9 mouse cellular contexts compared by ENCODE assay signal in genomic region chr7:4492284-4493224, GRCm38 (mm10). TPM values are rescaled to one million over a fixed set of nuclear protein-coding genes. Genes with fewer than 3 reads are reported as not detected.
DNase-seq lines count a peak whose midpoint lies in the region; ATAC-seq lines count a peak whose summit lies in the region.
"Had no signal": no experiment of that assay in that cellular context is flagged by ENCODE, and none has a peak within 500 bp of the region (broad histone marks: within the 10 kb centered on the region; RNA-seq: fewer than 3 reads in every experiment).

No protein-coding gene starts in this region.

- H3K4me3 ChIP-seq in kidney, embryonic 15.5 days (replicated peaks) = no peak overlapping the region

- no peak overlapping the region for H3K4me2 ChIP-seq in kidney, embryonic 15.5 days

- 67% methylated on average over 13 of the region's 13 CpGs for WGBS in kidney, embryonic 15.5 days

- peak overlapping the region; percentile 25 for H3K27ac ChIP-seq in kidney, embryonic 15.5 days

- no peak overlapping the region for H3K9ac ChIP-seq in kidney, embryonic 15.5 days
- H3K9ac ChIP-seq: forebrain, postnatal 0 days had no signal

- ATAC-seq in kidney, embryonic 15.5 days (replicated peaks; ENCODE audit: low FRiP score) = peak; percentile 47; the same call in 1 of the 2 replicates
- peak; percentile 97 for ATAC-seq in inflammation-experienced regulatory T-cells, adult 6 months
- peak; percentile 83 for ATAC-seq in monocyte, adult 5-6 weeks (replicated peaks; ENCODE audit: insufficient number of reproducible peaks, low FRiP score, low TSS enrichment, poor library complexity, severe bottlenecking)
- ATAC-seq: forebrain, postnatal 0 days had no signal

- no peaks in the 10 kb centered on the region for H3K27me3 ChIP-seq in kidney, embryonic 15.5 days

- H3K4me1 ChIP-seq in kidney, embryonic 15.5 days = peaks cover 15% of the 10 kb centered on the region

- peaks cover 80% of the 10 kb centered on the region for H3K36me3 ChIP-seq in kidney, embryonic 15.5 days

- H3K9me3 ChIP-seq in kidney, embryonic 15.5 days (replicated peaks) = no peaks in the 10 kb centered on the region

- no peak for DNase-seq in kidney, postnatal 36 days
- peak; percentile 19 for DNase-seq in NIH3T3 (ENCODE audit: low read depth)
- no peak for DNase-seq in layer of hippocampus, adult 9-10 months (ENCODE audit: low spot score)
- no peak for DNase-seq in kidney, adult 18-20 months
- no peak for DNase-seq in right cerebral cortex, postnatal 4 days
- DNase-seq: forebrain, postnatal 0 days had no signal

RNA-seq across cellular contexts. Expression of gene Ppp1r12c, which starts 8.9 kb away (rescaled TPM):
- polyA plus RNA-seq in kidney, embryonic 15.5 days (2015; fragmentation: Nextera tagmentation; extraction: Ambion mirVana) = 38.2 and 43.9 TPM in 2 replicates
- 10 to 100 TPM; 19.1 to 23.9 (median 19.4) TPM for polyA plus RNA-seq in inflammation-experienced regulatory T-cells, adult 6 months (2017; shearing (Covaris generic))
- total RNA-seq in monocyte, adult 5-6 weeks (2017) = 272 to 296 TPM (median 283 TPM) in 3 replicates

RNA-seq across cellular contexts. Expression of gene Tnnt1, which starts 23.6 kb away (rescaled TPM):
- polyA plus RNA-seq in kidney, embryonic 15.5 days (2015; fragmentation: Nextera tagmentation; extraction: Ambion mirVana) = 37.2 and 48.6 TPM in 2 replicates
- 1 to 10 TPM; 6.4 to 8.0 (median 6.9) TPM for polyA plus RNA-seq in inflammation-experienced regulatory T-cells, adult 6 months (2017; shearing (Covaris generic))
- total RNA-seq in monocyte, adult 5-6 weeks (2017) = not detected in 3 replicates

RNA-seq across cellular contexts. Expression of gene Tnni3, which starts 31.5 kb away (rescaled TPM):
- polyA plus RNA-seq in kidney, embryonic 15.5 days (2015; fragmentation: Nextera tagmentation; extraction: Ambion mirVana) = 6.6 and 6.9 TPM in 2 replicates
- polyA plus RNA-seq in inflammation-experienced regulatory T-cells, adult 6 months (2017; shearing (Covaris generic)) = 1 to 10 TPM in 2 of 3 experiments, under 1 TPM in 1; 0.48 to 3.4 (median 1.4) TPM
- total RNA-seq in monocyte, adult 5-6 weeks (2017) = 6.1 to 6.3 TPM in 2 of 3 replicates, not detected in the other

RNA-seq across cellular contexts. Expression of gene Eps8l1, which starts 32.1 kb away (rescaled TPM):
- polyA plus RNA-seq in kidney, embryonic 15.5 days (2015; fragmentation: Nextera tagmentation; extraction: Ambion mirVana) = 8.9 and 9.0 TPM in 2 replicates
- polyA plus RNA-seq in inflammation-experienced regulatory T-cells, adult 6 months (2017; shearing (Covaris generic)) = 10 to 100 TPM in 2 of 3 experiments, 1 to 10 TPM in 1; 3.8 to 22.3 (median 12.5) TPM
- 15.0 to 52.1 TPM (median 27.4 TPM) in 3 replicates for total RNA-seq in monocyte, adult 5-6 weeks (2017)

RNA-seq across cellular contexts. Expression of gene Dnaaf3, which starts 39.7 kb away (rescaled TPM):
- polyA plus RNA-seq in kidney, embryonic 15.5 days (2015; fragmentation: Nextera tagmentation; extraction: Ambion mirVana) = 3.2 and 3.5 TPM in 2 replicates
- polyA plus RNA-seq in inflammation-experienced regulatory T-cells, adult 6 months (2017; shearing (Covaris generic)) = 1 to 10 TPM; 1.3 to 2.1 (median 1.3) TPM
- 0.85 to 2.0 TPM (median 1.8 TPM) in 3 replicates for total RNA-seq in monocyte, adult 5-6 weeks (2017)

Comparison
In these comparisons a context has a peak if more than half of its experiments do, and no peak if none do; other contexts are left out.
1. ATAC-seq: peak in every context shown above with its lines; median percentile 97 in inflammation-experienced regulatory T-cells, adult 6 months; 83 in monocyte, adult 5-6 weeks; 47 in kidney, embryonic 15.5 days.